Mouse (Mus musculus): ENCODE results near the gene Zfp473.

- TF ChIP-seq CTCF (IDR thresholded peaks at IDR 0.05; ENCODE audit: control insufficient read depth, insufficient read depth, low read length), result no peak
- no peak for TF ChIP-seq POLR2A (IDR thresholded peaks at IDR 0.05; ENCODE audit: borderline replicate concordance, control insufficient read depth, low read depth, low read length)
Observed at GRCm38 (mm10) chr7:44695223-44695622, 55.6 kb downstream of the Zfp473 start.

Measured in bone marrow, adult 2 months (tissue).